Mouse (Mus musculus) retina, embryonic 14.5 days (tissue): ENCODE data around the gene Hoxa6.

Source experiments
- DNase-seq: peaks from one replicate; pipeline ENCODE4 v3.0.0-alpha.2; 2015; ENCODE audit warnings: low spot score

Gene Hoxa6

DNA sequence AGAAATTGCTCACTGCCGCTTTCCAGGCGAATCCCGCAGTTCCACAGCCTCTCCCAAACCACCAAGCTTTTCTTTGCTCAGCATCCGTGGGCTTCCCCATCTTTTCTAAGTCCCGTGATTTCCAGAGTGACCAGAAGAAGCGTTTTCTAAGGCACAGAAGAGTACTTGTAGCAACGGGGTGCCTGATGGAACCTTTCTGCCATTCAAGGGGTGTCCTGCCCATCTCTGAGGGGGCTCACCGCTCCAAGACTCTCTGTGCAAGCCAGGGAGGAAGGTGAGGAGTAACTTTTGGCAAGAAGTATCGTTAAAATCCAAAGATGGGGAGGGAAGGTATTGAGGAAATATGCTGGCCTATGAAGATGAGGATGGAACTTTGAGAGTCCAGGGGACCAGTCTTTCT is 30.7 kb downstream of the Hoxa6 start:
- no peak for DNase-seq

DNA sequence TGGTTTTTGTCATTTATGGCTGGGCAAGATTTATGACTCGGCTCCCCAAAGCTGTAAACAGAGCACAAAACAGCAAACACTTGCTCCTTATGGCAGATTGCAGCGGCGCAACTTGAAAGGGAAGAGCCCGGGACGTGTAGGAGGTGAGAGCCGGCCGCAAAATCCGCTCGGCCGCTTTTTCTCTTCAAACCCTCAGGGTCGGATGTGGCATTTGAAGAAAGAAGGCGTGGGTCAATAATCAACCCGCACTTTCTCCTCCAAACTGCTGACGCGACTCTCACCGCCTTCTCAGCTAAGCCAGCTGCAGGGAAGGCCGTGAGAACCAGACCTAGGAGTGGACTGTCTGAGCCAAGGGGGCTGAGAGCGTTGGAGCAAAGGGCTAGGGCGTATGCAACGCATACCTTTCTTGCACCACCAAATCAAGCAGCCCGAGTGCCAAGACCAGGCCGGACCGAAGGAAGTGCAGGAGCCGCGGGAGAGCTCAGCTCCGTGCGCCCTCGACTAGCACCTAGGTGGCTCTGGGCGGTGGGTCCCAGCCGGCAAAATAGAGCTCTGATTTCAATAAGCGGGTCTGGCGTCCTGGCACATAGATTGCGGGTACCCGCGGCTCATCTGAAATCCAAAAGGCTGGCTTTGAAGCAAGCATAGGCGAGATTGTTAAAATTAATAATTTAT is 31.3 kb downstream of the Hoxa6 start, which contains the start of gene 5730596B20Rik:
TSS of gene 5730596B20Rik (plus strand) at position 438 of the 675 bp plus-strand sequence.
- DNase-seq: no peak

DNA sequence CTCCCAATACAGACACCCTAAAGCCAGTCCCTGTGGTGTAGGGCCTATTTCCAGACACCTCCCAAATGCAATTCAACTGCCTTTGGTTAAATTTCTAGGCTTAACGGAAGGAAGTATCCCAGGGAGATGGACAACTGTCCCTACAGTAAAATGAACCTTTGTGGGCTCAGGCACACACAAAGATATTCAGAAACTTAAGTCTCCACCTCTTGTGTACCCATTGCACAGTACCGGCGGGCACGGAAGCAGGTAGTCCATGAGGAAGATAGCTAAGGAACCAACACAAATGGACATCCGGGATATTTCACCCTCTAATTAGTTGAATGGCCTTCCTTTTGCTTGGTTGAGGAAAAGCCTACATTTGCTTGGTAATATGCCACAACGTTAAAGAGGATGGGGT is 32.1 kb downstream of the Hoxa6 start:
- DNase-seq: no peak

DNA sequence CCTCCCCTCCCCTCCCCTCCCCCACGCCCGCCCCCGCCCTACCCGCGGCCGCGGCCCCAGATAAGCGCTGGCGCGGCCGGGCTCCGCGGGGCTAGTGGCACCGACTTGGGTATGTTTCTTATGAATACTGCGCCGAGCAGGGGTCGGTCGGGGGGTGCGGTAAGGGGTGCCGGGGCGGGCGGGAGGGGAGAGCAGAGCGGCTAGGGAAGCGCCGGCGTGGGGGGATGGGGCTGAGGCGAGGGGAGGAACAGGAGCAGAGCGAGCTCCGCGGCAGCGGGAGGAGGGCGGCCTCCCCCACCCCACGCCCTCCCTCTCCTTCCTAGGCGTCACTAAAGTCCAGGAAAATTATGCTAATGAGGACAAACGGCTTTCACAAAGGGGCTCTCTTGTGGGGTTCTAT is 32.7 kb downstream of the Hoxa6 start:
- no peak for DNase-seq

GRCm38 (mm10) chr6:52174968-52175751 is 33.4 kb downstream of the Hoxa6 start:
- no peak for DNase-seq

DNA sequence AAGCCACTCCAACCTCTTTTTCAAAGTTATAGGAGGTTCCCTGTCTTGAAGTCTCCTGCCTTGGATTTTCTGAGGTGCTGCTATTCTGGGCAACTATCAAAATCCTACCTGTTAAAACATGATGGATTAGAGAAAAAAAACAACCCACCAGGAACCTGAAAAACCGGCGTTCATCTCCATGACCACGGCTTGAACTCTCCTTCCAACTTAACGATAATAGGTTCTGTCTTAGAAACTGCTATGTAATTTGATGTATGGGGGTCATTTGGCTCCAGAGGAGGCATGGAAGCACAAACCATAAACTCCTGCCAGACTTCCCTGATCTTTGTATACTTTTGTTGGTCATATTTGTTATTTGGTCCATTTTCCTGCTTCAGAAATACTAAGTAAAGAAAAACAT is 34.9 kb downstream of the Hoxa6 start:
- DNase-seq: no peak

- no peak for DNase-seq
Observed at GRCm38 (mm10) chr6:52172501-52172900, 36.0 kb downstream of the Hoxa6 start.

DNA sequence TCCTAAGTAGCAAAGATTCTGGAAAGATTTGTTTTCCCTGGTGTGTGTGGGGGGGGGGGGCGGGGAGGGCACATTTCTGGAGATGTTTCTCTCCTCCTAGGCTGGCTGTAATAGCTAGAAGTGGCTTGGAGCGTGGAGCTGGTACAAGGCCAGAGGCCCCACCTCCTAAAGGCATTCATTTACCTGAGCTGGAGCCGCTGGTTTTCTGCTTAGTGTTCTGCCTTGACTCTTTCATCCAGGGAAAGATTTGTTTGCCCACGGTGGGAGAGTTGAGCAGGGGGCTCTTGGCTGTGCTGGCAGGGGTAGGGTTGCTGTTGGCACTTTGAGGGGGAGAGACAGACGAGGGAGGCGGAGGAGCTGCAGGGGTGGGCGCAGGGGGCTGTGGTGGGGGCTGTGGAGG is 36.6 kb downstream of the Hoxa6 start:
- DNase-seq: no peak

- no peak for DNase-seq
Observed at GRCm38 (mm10) chr6:52171331-52171730, 37.2 kb downstream of the Hoxa6 start.

DNA sequence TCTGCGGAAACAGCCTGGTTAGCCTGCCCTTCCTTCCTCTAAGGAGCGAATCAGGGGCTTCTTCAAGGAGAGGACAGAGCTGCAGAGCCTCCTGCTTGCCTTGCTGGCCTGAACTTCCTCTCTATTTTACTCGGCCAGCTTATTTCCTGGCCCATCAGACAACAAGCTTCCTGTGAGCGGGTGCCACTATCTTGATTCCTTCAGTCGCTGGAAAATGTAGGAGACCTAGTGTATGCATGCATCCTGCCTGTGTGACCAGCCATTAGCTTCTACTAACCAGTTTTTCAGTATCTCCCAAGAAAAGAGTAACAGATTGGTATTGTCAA is 37.7 kb downstream of the Hoxa6 start:
- DNase-seq: no peak

GRCm38 (mm10) chr6:52170166-52170897 is 38.2 kb downstream of the Hoxa6 start:
- DNase-seq: no peak

DNA sequence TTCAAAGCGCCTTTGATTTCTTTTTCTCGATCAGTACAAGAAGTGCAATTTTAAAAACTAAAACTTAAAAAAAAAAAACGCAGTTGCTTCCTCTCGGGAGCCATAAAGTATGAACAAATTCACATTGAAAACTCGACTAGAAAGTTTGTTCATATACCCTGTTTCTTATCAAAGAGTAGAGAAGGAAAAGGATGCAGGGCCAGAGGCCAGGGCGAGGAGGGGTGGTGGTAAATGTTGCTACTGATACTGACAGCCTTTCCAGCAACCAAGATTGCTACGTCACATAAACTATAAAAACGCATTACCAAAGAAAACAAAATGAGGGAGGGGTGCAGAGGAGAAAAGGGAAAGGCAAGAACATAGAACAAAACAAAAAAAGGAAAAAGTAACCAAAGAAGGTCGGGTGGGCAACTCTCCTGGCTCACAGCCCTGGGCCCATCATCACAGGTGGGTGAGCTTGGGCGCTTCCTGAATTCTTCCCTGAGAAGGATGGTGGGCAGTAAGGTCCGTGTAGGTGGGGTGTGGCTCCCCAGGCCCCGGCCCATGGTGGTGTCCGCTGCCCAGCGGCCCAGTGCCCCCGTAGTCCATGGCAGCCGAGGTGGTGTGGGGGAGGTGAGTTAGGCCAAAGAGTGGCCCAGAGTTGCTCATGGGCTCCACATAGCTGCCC is 38.9 kb downstream of the Hoxa6 start:
- DNase-seq: no peak

GRCm38 (mm10) chr6:52168191-52169055 is 40.1 kb downstream of the Hoxa6 start:
- DNase-seq: peak; percentile 57

- DNase-seq: no peak
Observed at GRCm38 (mm10) chr6:52167736-52168161, 40.8 kb downstream of the Hoxa6 start.

DNA sequence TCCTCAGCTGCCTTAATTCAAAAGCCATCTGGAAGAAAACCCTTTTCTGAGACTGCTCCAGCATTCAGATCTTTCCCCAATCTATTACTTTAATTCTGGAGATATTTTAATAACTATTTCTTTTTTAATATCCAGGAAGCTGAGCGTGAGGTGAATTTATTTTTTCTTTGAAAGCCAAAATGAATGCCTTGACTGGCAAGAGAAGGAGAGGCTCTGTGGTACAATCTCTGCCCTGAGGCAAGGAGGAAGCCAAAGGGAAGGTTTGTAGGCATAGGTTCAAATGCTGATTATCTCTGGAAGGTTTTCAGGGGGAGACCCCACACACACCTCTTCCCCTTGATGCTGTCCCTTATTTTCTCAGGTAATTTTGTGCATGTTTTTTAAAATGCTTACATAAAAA is 41.3 kb downstream of the Hoxa6 start:
- DNase-seq: no peak

- DNase-seq: no peak
Observed at GRCm38 (mm10) chr6:52166431-52167077, 42.0 kb downstream of the Hoxa6 start.

DNA sequence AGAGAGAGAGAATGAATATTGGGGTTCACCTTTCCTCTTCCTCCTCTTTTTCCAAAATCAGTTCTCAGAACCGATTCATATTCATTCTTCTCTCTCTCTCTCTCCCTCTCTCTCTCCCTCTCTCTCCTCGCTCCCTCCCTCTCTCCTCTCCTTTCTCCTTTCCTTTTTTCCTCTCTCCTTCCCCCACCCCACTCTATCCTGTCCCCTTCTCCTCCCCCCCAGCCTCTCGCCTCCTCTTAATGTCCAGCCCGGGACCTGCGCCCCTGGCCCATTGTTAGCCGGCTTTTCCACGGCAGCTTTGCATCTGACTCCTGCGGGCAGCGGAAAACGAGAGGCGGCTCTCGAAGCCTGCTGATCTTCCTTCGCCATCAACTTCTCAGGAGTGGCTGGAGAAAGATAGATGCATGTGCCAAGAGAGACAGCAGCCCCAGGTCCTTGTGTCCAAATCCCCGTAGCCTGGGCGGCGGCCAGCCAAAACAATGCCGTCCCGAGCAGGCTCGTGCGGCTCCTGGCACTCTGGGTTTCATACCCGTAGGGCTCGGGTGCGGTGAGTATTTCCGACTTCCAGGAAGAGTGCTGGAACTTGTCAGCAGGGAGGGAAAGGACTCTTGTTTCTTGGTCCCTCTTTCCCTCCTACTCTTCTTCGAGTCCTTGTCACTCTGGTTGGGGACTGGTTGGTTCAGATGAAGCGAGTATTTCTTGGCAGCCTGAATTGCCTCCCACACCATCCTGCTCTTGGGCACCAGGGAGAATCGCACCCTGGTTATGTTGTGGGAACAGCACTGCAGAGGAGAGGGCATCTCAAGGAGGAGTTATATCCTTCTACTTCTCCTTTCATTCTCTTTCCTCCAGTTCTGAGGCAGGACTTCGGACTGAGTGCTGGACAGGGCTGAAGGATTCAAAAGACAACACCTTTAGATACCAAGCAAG is 42.8 kb downstream of the Hoxa6 start:
- DNase-seq: no peak

DNA sequence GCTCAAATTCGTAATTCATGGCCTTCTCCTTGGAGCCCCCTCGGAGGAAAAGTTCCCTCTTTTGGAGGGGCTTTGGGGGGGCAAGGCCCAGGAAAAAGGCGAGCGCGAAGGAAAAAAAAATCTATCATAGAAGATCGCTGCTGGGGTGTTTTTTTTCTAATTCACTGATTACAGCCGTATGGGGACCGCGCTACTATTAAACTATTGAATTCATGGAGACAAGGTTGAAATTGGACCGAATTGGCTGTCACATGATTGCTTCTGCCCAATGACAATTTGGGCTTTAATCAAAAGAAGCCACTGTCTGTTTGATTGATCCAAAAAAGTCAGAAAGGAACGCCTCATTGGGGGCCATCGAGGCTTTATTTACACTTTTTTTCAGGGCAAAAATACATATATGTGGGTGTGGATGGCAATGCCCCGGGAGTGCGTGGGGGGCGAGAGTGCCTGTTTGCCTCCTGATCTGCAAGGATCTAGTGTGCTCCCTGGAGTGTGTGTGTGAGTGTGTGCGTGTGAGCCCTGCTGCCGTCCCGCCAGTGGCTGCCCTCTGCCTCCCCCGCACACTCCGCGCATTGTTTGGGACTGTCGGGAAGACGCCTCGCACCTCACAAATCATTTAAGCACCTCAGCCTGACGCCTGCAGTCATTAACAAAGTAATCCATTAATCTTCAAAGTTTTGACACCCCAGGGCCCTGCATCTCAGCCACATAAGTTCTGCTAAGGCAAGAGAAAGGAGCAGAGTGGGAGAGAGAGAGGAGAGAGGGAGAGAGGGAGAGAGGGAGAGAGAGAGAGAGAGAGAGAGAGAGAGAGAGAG is 43.7 kb downstream of the Hoxa6 start, which contains the start of gene Hoxa2:
TSS of gene Hoxa2 (minus strand) at position 206 of the 815 bp plus-strand sequence.
- peak; percentile 15 for DNase-seq
